Comparison of ENCODE assay signal across 9 mouse cellular contexts in the genomic region with DNA sequence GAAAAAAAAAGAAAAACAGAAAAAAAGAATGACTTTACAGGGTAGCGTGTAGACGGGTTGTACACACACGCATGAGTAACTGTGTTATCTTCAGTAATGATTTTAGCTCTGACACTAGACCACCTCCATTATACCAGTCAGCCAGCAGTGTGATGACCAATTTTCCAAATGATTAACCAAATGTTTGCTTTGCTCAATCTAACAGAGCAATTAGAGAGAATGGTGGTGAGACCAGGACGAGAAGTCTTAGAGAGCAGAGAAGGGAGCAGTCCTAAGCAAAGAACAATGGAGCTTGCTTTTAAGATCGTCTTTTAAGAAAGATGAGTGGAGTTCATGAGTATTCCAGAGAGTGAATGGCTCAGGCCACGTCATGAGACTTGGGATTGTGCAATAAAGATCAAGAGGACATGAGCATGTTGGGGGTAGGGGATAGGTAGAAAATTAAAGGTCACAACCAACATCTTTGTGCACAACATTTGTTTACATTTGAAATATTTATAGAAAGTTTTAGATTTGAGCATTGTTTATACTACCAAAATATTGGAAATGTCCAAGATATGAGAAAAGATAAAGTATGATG.
"Had no signal": no experiment of that assay in that cellular context is flagged by ENCODE, and none has a peak within 500 bp of the region (broad histone marks: within the 10 kb centered on the region; RNA-seq: fewer than 3 reads in every experiment).

No protein-coding gene starts in this region.

- H3K27ac ChIP-seq: kidney, embryonic 15.5 days; left cerebral cortex, adult 2 months; limb, embryonic 15.5 days; midbrain, embryonic 12.5 days had no signal

- H3K4me1 ChIP-seq: kidney, embryonic 15.5 days; midbrain, embryonic 12.5 days had no signal

- H3K36me3 ChIP-seq: kidney, embryonic 15.5 days; limb, embryonic 15.5 days; midbrain, embryonic 12.5 days had no signal

- ATAC-seq: midbrain, embryonic 16.5 days had no signal

- DNase-seq: kidney, adult 2 months; kidney, postnatal 14 days; lung, adult 18-20 months; thymus, postnatal 36 days had no signal

- H3K9ac ChIP-seq: kidney, embryonic 15.5 days; limb, embryonic 15.5 days; midbrain, embryonic 12.5 days had no signal

- H3K4me3 ChIP-seq: kidney, embryonic 15.5 days; left cerebral cortex, adult 2 months; limb, embryonic 15.5 days; midbrain, embryonic 12.5 days had no signal

- H3K9me3 ChIP-seq: kidney, embryonic 15.5 days; limb, embryonic 15.5 days; midbrain, embryonic 12.5 days had no signal

- H3K27me3 ChIP-seq: kidney, embryonic 15.5 days; limb, embryonic 15.5 days had no signal

- H3K4me2 ChIP-seq: kidney, embryonic 15.5 days; limb, embryonic 15.5 days; midbrain, embryonic 12.5 days had no signal
